Mouse (Mus musculus) right cerebral cortex, postnatal 25 days (tissue): ENCODE data around the gene Ube3b.

ENCODE experiments used
- DNase-seq: peaks from one replicate; pipeline ENCODE4 v3.0.0; 2022

Gene Ube3b

DNA sequence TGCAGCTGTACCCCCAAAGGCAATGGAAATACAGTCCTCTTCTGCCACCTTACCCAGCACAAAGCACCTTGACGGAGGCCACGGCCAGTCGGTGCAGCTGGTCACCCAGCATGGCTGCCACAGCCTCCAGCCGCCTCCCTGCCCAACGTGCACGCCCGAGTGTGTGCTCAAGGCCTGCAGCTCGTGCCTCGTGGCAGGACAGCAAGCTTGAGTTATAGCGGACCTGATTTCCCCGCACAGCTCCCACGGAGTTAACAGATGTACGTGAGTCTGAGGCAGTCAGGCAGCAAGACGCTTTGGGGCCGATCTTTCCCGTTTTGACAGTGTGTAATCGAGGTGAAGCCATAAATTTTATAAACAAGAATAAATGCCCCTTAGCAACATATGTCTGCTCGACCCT, 48.2 kb downstream of the Ube3b start:
- no peak for DNase-seq

DNA sequence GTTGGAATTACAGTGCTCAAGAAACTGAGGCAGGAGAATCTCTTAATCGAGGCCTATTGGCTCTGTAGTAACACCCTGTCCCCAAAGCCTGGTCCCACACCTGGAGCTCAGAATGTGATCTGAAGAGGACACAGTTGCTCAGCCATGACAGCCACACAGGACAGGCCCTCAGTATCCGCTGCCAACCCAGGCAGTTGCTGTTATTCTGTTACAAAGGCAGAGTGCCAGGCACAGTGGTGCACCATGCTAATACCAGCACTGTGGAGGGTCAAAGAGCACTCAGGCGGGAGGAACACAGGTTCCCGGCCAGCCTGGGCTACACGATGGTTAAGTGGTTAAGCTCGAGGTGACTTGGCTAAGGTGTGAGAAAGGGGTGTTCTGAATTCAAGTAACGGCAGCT, 49.4 kb downstream of the Ube3b start:
- DNase-seq: no peak

DNA sequence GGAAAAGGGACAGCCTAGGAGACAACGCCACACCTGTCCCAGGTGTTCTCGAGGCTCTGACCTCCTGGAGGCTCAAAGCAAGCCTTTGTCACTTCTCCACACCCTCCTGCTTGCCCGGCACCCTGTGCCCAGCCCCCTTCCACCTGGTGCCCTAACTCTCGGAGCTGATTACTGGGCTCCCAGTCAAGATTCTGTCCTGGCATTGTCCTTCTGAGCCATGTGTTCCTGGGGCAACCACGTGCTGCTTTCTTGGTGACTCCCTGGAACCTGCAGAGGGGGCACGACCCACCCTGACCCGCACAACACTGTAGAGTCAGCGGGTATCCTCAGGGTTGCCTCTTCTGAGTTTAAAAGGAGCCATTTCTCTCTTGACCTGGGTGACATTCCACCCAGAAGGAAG, 54.0 kb downstream of the Ube3b start:
- no peak for DNase-seq

DNA sequence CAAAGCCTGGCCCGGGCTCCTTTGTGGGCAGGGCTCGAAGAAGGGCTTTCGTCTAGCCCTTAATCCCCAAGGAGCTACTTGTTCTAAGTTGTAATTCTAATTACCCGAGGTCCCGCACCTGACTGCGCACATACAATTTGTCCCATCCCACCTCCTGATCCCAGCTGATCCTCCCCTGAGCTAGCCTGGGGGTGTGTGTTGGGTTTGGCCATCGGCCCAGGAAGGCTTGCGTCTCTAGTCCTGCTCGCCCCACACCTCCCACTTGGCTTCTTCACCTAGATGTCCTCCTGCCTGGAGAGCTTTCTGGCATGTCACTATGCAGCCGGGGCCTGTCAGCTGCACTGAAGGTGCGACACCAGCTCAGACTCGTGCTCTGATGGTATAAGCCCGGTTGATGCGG, 55.2 kb downstream of the Ube3b start:
- no peak for DNase-seq

DNA sequence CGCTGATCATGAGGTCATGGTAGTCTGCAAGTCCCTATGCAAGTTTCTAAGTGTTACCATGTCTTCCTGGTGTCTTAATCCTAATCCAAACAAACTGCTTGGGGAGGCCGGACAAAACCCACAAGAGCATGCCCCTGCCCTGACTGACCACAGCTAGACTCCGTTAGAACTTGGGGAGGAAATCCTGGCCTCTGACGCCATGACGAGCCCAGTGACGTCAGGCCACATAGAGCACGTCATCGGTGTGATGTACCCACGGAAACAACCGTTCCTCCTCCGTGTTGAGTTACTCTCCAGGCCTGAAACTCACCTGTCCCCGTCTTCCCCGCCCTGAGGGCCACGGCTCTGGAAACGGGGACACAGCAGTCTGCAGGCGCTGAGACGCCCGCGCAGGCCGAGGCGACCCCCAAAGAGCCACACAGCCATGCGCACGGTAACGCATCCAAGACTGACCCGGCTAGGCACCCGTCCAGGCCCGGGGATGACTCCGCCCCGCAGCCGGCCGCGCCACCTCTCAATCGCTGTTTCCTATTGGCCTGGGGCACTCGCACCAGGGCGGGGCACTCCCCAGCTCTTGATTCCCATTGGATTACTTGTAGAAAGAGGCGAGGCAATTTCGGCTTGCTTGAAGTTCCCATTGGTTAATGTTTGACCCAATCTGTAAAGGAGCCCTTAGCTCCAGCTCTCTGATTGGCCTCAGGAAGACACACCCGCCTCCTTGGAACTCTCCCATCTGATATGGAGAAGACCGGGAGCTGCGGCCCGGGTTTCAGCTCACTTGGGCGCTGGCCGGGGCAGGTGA, 63.4 kb downstream of the Ube3b start, which contains the start of the genes Mmab and Mvk:
Mmab (minus strand) TSS at position 495 of the 802 bp plus-strand sequence.
Mvk (plus strand) TSS at position 704 of the 802 bp plus-strand sequence.
- peak; percentile 98 for DNase-seq

DNA sequence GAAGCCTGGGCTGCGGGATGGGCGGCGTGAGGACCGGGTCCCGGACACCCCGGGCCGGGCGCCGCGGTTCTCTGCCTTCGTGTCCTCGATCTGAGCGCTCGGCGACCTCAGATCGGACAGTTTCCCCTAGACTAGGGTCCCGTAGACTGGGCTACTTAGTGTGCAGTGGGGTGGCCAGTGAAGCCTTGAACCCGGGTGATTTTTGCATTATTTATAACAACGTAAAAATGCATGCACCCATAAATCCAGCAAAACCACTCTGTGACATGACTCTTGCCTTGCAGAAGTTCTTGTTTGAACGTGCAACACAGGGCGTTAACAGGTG, 63.9 kb downstream of the Ube3b start:
- DNase-seq: no peak

DNA sequence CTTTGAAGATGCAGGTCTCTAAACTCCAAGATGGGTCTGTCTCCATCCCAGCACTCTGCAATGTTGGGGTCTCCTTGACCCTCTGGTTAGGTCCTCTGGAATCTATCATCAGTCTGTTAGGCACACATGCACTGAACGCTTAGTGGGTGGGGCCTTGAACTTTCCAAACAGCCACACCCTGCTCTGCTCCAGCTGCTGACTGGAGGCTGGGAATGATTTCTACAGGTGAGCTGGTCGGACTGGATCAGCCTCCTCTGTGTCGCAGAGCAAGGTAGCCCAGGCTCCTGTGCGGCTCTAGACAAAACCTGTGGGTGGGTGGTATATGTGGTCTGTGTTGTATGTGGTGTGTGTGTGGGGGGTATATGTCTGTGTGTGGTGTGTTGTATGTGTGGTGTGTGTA, 68.6 kb downstream of the Ube3b start:
- no peak for DNase-seq

DNA sequence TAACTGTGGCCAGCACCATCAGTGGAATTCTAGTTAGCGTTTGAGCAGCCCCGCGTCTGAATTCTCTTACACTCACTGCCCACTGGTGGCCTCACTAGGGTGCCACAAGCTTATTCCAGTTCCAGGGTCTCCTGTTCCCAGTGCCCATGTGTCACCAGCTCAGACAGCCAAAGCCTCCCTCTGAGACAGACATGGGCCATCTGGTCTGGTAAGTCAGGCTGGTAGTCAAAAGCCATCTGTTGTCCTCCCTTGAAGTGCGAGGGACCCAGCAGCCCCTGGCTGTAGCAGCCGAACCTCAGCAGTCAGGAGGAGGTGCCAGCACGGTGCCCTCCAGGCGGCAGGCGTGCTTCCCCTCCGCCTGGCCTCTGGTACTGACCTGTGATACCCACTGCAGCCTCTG, 75.9 kb downstream of the Ube3b start:
- DNase-seq: no peak

DNA sequence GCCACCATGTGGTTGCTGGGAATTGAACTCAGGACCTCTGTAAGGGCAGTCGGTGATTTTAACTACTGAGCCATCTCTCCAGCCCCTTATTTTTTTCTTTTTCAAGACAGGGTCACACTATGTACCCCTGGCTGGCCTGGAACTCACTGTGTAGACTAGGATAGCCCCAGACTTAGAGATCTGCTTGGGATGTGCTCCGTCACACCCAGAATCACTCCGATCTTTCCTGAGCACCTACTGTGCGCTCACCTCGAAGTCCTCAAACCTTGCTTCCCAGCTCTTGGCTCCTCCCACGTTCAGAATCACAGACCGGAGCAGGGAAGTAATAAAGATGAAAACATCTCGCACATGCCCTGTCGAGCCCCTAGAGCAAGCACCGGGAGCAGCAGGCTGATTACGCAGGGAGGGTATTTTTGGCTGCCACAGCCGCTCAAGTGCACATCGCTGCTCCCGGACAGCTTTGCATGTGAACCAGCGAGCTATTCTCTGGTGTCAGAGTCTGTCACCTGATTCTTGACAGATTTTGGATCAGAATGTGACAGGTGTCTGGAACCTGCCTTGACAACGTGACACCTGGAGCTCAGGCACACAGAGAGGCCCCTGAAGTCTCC, 76.7 kb downstream of the Ube3b start:
- DNase-seq: no peak

DNA sequence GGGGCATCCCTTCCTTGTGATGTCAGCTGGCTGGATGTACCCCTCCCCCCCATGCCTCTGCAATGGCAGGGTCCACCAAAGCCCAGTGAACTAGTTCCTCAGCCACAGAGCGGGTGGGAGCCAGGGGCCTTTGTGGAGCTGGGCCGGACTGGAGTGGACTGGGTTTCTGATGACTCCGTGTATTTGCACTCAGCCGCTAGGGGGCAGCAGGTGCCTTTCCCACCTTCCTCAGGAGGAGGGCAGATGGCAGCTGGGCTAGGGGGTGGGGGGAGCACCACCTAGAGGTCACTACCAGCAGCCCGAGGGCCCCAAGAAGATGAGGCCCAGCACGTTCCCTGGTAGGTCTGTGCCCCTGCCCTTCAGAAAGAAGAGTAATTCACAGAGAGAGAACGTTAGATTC, 80.8 kb downstream of the Ube3b start:
- peak; percentile 59 for DNase-seq

DNA sequence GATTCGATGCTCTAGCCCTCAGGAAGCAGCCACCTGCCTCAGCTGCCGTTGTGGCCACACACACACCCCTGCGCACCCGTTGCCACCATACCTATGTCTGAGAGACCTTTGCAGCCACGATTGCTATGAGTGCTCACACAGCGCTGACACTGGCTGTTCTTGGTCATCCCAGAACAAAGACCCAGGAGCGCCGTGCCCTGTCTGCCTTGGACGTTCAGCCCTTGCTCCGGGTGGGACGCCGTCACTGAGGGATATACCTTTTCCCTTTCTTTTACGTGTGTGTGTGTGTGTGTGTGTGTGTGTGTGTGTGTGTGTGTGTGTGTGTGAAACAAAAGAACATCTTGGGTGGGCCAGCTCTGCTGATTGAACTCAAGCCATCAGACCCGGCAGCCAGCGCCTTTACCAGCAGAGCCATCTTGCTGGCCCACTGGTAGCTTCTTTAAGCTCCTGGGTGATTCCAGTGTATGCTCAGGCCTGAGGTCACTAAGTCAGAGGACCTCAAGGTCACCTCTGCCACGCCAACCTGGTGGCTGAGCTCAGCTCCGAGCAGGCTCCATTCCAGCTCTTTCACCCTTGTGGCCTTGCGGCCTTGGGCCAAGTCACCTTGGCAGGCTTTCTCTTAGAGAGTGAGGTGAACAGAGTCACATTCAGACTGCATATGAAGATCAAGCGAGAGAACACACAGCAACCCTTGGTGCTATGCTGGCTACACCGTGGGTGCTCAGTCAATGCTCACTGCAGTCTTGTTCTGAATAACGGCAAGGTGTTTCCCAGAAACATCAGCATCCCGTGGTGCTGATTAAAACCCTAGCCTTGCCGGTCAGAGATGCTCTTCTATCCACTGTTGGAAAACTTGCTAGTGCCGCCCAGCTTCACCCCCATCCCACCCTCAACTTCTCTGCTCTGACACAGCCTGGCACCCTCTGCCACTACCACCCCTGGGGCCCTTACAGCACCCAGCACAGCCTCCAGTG, 81.9 kb downstream of the Ube3b start:
- no peak for DNase-seq

DNA sequence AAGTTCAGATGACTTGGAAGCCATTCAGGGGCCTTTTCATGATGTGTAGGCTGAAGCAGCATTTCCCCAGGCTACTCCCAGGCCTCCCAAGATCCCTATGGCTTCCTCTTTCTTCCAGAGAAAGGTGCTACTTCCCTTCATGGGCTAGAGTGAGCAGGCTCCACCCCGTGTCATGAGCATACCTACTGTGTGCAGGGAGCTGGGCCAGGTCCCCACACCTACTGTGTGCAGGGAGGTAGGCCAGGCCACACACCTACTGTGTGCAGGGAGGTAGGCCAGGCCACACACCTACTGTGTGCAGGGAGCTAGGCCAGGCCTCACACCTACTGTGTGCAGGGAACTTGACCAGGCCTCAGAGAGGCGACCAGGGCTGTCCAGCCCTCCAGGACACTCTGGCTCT, 84.2 kb downstream of the Ube3b start:
- DNase-seq: no peak

DNA sequence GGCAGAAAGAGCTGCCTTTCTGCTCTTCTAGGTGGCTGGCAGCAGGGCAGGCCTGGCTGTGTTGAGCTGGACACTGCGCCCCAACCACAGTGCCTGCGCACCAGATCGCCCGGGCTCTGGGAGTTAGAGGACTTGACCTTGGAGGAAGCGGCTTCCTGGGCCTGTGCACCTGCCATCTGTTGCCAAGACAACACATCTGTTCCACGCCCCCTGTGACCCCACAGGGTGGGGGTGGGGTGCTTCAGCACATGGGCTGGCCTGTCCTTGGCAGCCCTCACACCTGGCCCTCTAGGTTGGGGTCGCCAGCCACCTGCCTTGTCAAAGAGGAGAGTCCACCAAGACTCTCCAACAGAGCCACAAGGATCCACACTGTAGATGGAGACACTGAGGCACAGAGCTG, 85.2 kb downstream of the Ube3b start:
- DNase-seq: no peak

DNA sequence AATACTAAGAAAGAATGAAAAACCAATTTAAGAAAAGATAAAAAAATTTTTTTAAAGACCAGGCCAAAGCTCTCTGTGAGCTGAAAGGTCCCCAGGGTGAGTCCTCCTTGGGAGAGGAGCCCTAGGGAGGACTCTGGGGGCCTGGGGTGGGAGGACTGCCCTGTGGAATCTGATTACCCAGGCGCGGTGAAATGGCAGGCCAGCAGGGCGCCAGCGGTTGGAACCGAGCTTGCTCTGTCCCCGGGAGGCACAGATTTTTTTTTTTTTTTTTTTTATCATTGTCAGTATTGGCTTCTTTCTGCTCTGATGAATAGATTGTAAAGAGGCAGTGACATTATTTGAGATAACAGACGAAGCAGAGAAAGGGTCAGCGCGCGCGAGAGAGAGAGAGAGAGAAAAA, 86.6 kb downstream of the Ube3b start:
- no peak for DNase-seq

DNA sequence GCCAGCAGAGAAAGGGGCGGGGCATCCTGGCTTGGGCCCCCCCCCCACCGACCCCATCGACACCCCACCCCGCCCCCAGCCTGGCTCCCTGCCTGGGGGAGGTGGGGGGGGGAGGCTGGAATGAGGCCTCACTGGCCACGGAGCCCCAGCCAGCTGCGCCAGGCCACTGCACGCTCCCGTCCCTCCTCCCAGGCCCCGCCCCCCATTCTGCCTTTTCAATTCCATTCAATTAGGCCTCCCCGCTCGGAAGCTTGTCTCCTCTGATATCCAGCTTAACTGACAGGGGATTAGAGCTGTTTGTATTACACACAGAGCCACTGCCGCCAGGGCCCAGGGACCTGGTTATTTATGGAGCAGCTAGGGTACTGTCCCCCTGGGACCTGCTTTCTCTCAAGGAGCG, 87.0 kb downstream of the Ube3b start:
- DNase-seq: peak; percentile 21

DNA sequence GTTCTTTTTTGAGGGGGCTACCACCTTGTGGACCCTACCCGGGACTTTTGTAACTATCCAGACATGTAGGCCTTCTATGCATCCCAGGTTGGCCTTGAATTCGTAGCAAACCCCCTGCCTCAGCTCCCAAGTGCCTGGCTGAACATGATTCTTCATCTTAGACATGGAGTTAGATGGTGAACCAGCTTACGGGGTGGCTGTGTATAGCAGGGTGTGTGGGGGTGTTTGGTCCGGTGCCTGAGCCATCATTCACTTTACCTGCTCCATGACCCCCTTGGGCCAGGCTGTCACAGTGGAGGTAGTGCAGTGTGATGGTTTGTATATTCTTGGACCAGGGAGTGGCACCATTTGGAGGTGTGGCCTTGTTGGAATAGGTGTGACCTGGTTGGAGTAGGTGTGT, 87.6 kb downstream of the Ube3b start:
- DNase-seq: no peak

DNA sequence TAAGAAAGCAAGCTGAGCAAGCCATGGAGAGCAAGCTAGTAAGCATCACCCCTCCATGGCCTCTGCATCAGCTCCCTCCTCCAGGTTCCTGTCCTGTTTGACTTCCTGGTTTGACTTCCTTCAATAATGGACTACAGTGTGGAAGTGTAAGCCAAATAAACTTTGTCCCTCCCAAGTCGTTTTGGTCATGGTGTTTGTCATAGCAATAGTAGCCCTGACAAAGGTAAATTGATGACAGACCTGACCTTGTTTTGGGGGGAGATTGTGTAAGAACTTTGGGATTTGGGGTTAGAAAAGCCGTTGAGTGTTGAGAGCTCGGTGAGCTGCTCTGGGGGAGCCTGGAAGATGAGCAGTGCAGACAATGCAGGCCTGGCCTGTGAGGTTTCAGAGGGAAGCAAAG, 90.0 kb downstream of the Ube3b start:
- no peak for DNase-seq
